Mouse (Mus musculus) MEL (cell line): ENCODE measurements at regions not wholly inside any gene's neighbourhood (a gene's known extent, or its start where the extent isn't known, plus 50 kb on each side); places are given as distances from the start of the nearest gene placed in this dataset.

Experiments used
- DNase-seq: peaks from one replicate; pipeline ENCODE4 v3.0.0; 2011; ENCODE audit warnings: low read depth, low spot score
- H3K27ac ChIP-seq: 2 replicates; pipeline ENCODE4 v1.5.1; 2012; ENCODE audit warnings: low read depth, mild to moderate bottlenecking, control low read depth, low read length, moderate library complexity; ENCODE audit not compliant: control insufficient read depth
- H3K27me3 ChIP-seq, 2 experiments: fragments of 150-350 bp in 1 of 2; sonication (generic) in 1 of 2; 2 replicates each; pipeline ENCODE4 v1.6.1; 2012; ENCODE audit warnings: low read length in 2 of 2, mild to moderate bottlenecking in 2 of 2, improper control_type of control experiment in 1 of 2, moderate library complexity in 1 of 2; ENCODE audit not compliant: insufficient read depth in 2 of 2, control insufficient read depth in 1 of 2
- H3K36me3 ChIP-seq, 2 experiments: 2 replicates each; pipeline ENCODE4 v1.6.1; 2012 to 2014; ENCODE audit warnings: low read length in 2 of 2, improper control_type of control experiment in 1 of 2, inconsistent platforms in 1 of 2, mild to moderate bottlenecking in 1 of 2; ENCODE audit not compliant: insufficient read depth in 2 of 2, control insufficient read depth in 1 of 2
- H3K4me1 ChIP-seq, 2 experiments: fragments of 150-350 bp in 1 of 2; sonication (generic) in 1 of 2; 2 replicates each; pipeline ENCODE4 v1.6.1; 2012; ENCODE audit warnings: low read length in 2 of 2, improper control_type of control experiment in 1 of 2, mild to moderate bottlenecking in 1 of 2; ENCODE audit not compliant: insufficient read depth in 2 of 2, control insufficient read depth in 1 of 2
- H3K4me3 ChIP-seq, 2 experiments: fragments of 150-350 bp in 1 of 2; sonication (generic) in 1 of 2; 2 replicates each; pipeline ENCODE4 v1.5.1; 2012; ENCODE audit warnings: low read depth in 2 of 2, low read length in 2 of 2, mild to moderate bottlenecking in 2 of 2, moderate library complexity in 2 of 2, control low read depth in 1 of 2, improper control_type of control experiment in 1 of 2; ENCODE audit not compliant: control insufficient read depth in 1 of 2, insufficient read depth in 1 of 2
- H3K79me2 ChIP-seq: 2 replicates; pipeline ENCODE4 v1.6.1; 2012; ENCODE audit warnings: mild to moderate bottlenecking, low read length, moderate library complexity; ENCODE audit not compliant: control insufficient read depth, poor library complexity, insufficient read depth
- H3K9ac ChIP-seq: 2 replicates; pipeline ENCODE4 v1.6.1; 2012; ENCODE audit warnings: low read depth, mild to moderate bottlenecking, control low read depth, low read length, moderate library complexity; ENCODE audit not compliant: control insufficient read depth, poor library complexity, severe bottlenecking
- H3K9me3 ChIP-seq: fragments of 150-350 bp; sonication (generic); replicated peaks from 2 replicates; pipeline ENCODE4 v1.6.1; 2012; ENCODE audit warnings: mild to moderate bottlenecking, low read length, improper control_type of control experiment, moderate library complexity; ENCODE audit not compliant: insufficient read depth
- CHD1 ChIP-seq: IDR thresholded peaks from 2 replicates; pipeline ENCODE4 v1.6.1; 2012; ENCODE audit warnings: low read depth, mild to moderate bottlenecking, inconsistent platforms, low read length, improper control_type of control experiment
- E2F4 ChIP-seq: IDR thresholded peaks from 2 replicates; pipeline ENCODE4 v1.6.1; 2011; ENCODE audit warnings: low read depth, low read length, improper control_type of control experiment, borderline replicate concordance
- ELF1 ChIP-seq: IDR thresholded peaks from 2 replicates; pipeline ENCODE4 v1.6.1; 2014; ENCODE audit warnings: low read depth, mild to moderate bottlenecking, inconsistent platforms, low read length, improper control_type of control experiment, moderate library complexity
- EP300 ChIP-seq, 2 experiments: IDR thresholded peaks; 2 replicates each; pipeline ENCODE4 v1.6.1; 2011; ENCODE audit warnings: improper control_type of control experiment in 2 of 2, low read length in 2 of 2, low read depth in 1 of 2, mild to moderate bottlenecking in 1 of 2
- GABPA ChIP-seq: IDR thresholded peaks from 2 replicates; pipeline ENCODE4 v1.6.1; 2012; ENCODE audit warnings: low read depth, mild to moderate bottlenecking, inconsistent platforms, low read length, improper control_type of control experiment, moderate library complexity
- HCFC1 ChIP-seq: IDR thresholded peaks from 2 replicates; pipeline ENCODE4 v1.6.1; 2012; ENCODE audit warnings: low read depth, mild to moderate bottlenecking, inconsistent platforms, low read length, improper control_type of control experiment, moderate library complexity
- JUND ChIP-seq: IDR thresholded peaks from 2 replicates; pipeline ENCODE4 v1.6.1; 2011; ENCODE audit warnings: low read depth, mild to moderate bottlenecking, improper control_type of control experiment, low read length
- KAT2A ChIP-seq: conservative IDR thresholded peaks from 2 replicates; pipeline ENCODE4 v1.6.1; 2012; ENCODE audit warnings: low read depth, low read length, improper control_type of control experiment, inconsistent platforms
- MAX ChIP-seq: IDR thresholded peaks from 2 replicates; pipeline ENCODE4 v1.6.1; 2011; ENCODE audit warnings: low read length, improper control_type of control experiment
- MAZ ChIP-seq: IDR thresholded peaks from 2 replicates; pipeline ENCODE4 v1.6.1; 2012; ENCODE audit warnings: low read depth, mild to moderate bottlenecking, inconsistent platforms, low read length, improper control_type of control experiment
- MEF2A ChIP-seq: IDR thresholded peaks from 2 replicates; pipeline ENCODE4 v1.6.1; 2014; ENCODE audit warnings: low read depth, mild to moderate bottlenecking, inconsistent platforms, low read length, improper control_type of control experiment; ENCODE audit not compliant: poor library complexity, insufficient replicate concordance, severe bottlenecking; ENCODE audit errors: extremely low read depth
- MXI1 ChIP-seq: IDR thresholded peaks from 2 replicates; pipeline ENCODE4 v1.6.1; 2011; ENCODE audit warnings: mild to moderate bottlenecking, low read depth, low read length, improper control_type of control experiment
- MYB ChIP-seq: IDR thresholded peaks from 2 replicates; pipeline ENCODE4 v1.6.1; 2011; ENCODE audit warnings: mild to moderate bottlenecking, low read depth, low read length, improper control_type of control experiment
- NELFE ChIP-seq: IDR thresholded peaks from 2 replicates; pipeline ENCODE4 v1.6.1; 2011; ENCODE audit warnings: low read depth, low read length, improper control_type of control experiment
- RCOR1 ChIP-seq: IDR thresholded peaks from 2 replicates; pipeline ENCODE4 v1.6.1; 2012; ENCODE audit warnings: low read depth, mild to moderate bottlenecking, inconsistent platforms, low read length, improper control_type of control experiment
- SMC3 ChIP-seq: IDR thresholded peaks from 2 replicates; pipeline ENCODE4 v1.6.1; 2011; ENCODE audit warnings: low read depth, low read length, improper control_type of control experiment
- TAL1 ChIP-seq: IDR thresholded peaks from 2 replicates; pipeline ENCODE4 v1.6.1; 2012; ENCODE audit warnings: mild to moderate bottlenecking, inconsistent platforms, low read length, moderate library complexity, mixed read lengths
- TCF12 ChIP-seq: IDR thresholded peaks from 2 replicates; pipeline ENCODE4 v1.6.1; 2014; ENCODE audit warnings: low read depth, mild to moderate bottlenecking, inconsistent platforms, low read length, improper control_type of control experiment, moderate library complexity
- USF2 ChIP-seq, 2 experiments: IDR thresholded peaks; 2 replicates each; pipeline ENCODE4 v1.6.1; 2011 to 2012; ENCODE audit warnings: improper control_type of control experiment in 2 of 2, low read length in 2 of 2, borderline replicate concordance in 1 of 2, inconsistent platforms in 1 of 2, low read depth in 1 of 2, mild to moderate bottlenecking in 1 of 2; ENCODE audit not compliant: insufficient read depth in 1 of 2
- ZC3H11A ChIP-seq: IDR thresholded peaks from 2 replicates; pipeline ENCODE4 v1.6.1; 2012; ENCODE audit warnings: low read depth, mild to moderate bottlenecking, inconsistent platforms, low read length, improper control_type of control experiment
- ZMIZ1 ChIP-seq: IDR thresholded peaks from 2 replicates; pipeline ENCODE4 v1.6.1; 2012; ENCODE audit warnings: low read depth, mild to moderate bottlenecking, inconsistent platforms, low read length, improper control_type of control experiment, moderate library complexity
- ZNF384 ChIP-seq: IDR thresholded peaks from 2 replicates; pipeline ENCODE4 v1.6.1; 2012; ENCODE audit warnings: low read depth, mild to moderate bottlenecking, inconsistent platforms, low read length, improper control_type of control experiment

- Histone ChIP-seq H3K36me3 (no peaks in the 10 kb centered on the region), H3K9ac (no peak overlapping the region), H3K27me3 (no peaks in the 10 kb centered on the region), H3K27ac (no peak overlapping the region), H3K4me3 (no peak overlapping the region), H3K4me1 (no peaks in the 10 kb centered on the region), H3K79me2 (no peaks in the 10 kb centered on the region), H3K9me3 (no peaks in the 10 kb centered on the region; the same call in 1 of the 2 replicates)
- no peak for TF ChIP-seq JUND
- TF ChIP-seq USF2 (IDR thresholded peaks at IDR 0.05; ENCODE audit: borderline replicate concordance in 1 of 2, insufficient read depth in 1 of 2, low read depth in 1 of 2, low read length in 2 of 2), result no peak
- TF ChIP-seq NELFE, result no peak
- no peak for TF ChIP-seq KAT2A
- no peak for TF ChIP-seq MYB
- no peak for TF ChIP-seq TCF12
- no peak for TF ChIP-seq SMC3
- DNase-seq, result no peak
Observed at GRCm38 (mm10) chr11:63413106-63413505, 284.3 kb downstream of the Pmp22 start.

DNA sequence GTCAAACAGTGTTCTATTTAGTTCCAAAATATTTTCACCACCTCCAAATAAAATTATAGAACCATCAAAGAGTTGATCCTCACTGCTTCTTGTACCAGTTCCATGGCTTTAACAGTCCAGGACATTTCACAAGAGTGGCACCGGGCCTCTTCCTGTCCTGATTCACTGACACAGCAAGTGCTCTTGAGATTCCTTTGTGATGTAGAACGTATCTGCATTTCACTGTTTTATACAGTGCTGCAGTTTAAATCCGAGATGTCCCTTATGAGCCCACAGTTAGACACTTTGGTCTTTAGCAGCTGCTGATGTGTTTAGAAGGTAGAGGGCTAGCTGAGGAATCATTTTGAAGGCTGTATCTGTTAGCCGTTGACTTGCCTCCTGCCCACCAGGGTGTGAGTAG is 284.8 kb downstream of the Pmp22 start:
- Histone ChIP-seq H3K79me2 (no peaks in the 10 kb centered on the region), H3K27me3 (no peaks in the 10 kb centered on the region), H3K9me3 (no peaks in the 10 kb centered on the region; the same call in 1 of the 2 replicates), H3K4me1 (no peaks in the 10 kb centered on the region), H3K27ac (no peak overlapping the region), H3K9ac (no peak overlapping the region), H3K36me3 (no peaks in the 10 kb centered on the region), H3K4me3 (no peak overlapping the region)
- no peak for DNase-seq
- TF ChIP-seq MXI1 (no peak), JUND (no peak), RCOR1 (no peak), TAL1 (no peak), HCFC1 (no peak), MAX (no peak)

- no peaks in the 10 kb centered on the region for H3K36me3 ChIP-seq
- no peaks in the 10 kb centered on the region for H3K4me1 ChIP-seq
- no peaks in the 10 kb centered on the region; the same call in 1 of the 2 replicates for H3K9me3 ChIP-seq
- no peak for DNase-seq
- TF ChIP-seq CHD1 (no peak), ZNF384 (no peak), ELF1 (no peak), E2F4 (no peak), EP300 (IDR thresholded peaks at IDR 0.05; ENCODE audit: low read depth in 1 of 2, low read length in 2 of 2) (no peak), KAT2A (no peak), HCFC1 (no peak), ZMIZ1 (no peak), MYB (no peak), MAZ (no peak), GABPA (no peak), MXI1 (no peak), MEF2A (no peak), ZC3H11A (no peak)
- no peak overlapping the region for H3K9ac ChIP-seq
- no peak overlapping the region for H3K4me3 ChIP-seq
- H3K27ac ChIP-seq, result no peak overlapping the region
- no peaks in the 10 kb centered on the region for H3K27me3 ChIP-seq
- no peaks in the 10 kb centered on the region for H3K79me2 ChIP-seq
Observed at GRCm38 (mm10) chr11:63418042-63418776, 289.4 kb downstream of the Pmp22 start.
